Comparison of ENCODE assay signal across 8 mouse cellular contexts in genomic region chr16:55476544-55477208, GRCm38 (mm10).
DNase-seq lines count a peak whose midpoint lies in the region; ATAC-seq lines count a peak whose summit lies in the region.

No protein-coding gene starts in this region.

- WGBS in liver, embryonic 11.5 days = 32% methylated on average over 17 of the region's 17 CpGs
- WGBS in embryonic facial prominence, embryonic 14.5 days = 22% methylated on average over 17 of the region's 17 CpGs
- WGBS in hindbrain, embryonic 16.5 days = 25% methylated on average over 17 of the region's 17 CpGs

- H3K36me3 ChIP-seq in liver, embryonic 11.5 days (ENCODE audit: control insufficient read depth, insufficient read depth, low read length) = no peaks in the 10 kb centered on the region
- no peaks in the 10 kb centered on the region for H3K36me3 ChIP-seq in embryonic facial prominence, embryonic 14.5 days (ENCODE audit: control insufficient read depth, insufficient read depth, low read length)
- H3K36me3 ChIP-seq in hindbrain, embryonic 16.5 days (ENCODE audit: control insufficient read depth, insufficient read depth, low read length) = no peaks in the 10 kb centered on the region

- H3K4me3 ChIP-seq in liver, embryonic 11.5 days (ENCODE audit: low read depth, low read length) = no peak overlapping the region
- H3K4me3 ChIP-seq in embryonic facial prominence, embryonic 14.5 days (ENCODE audit: low read depth, low read length) = no peak overlapping the region
- H3K4me3 ChIP-seq in hindbrain, embryonic 16.5 days (ENCODE audit: low read length) = no peak overlapping the region

- no peaks in the 10 kb centered on the region for H3K9me3 ChIP-seq in liver, embryonic 11.5 days (ENCODE audit: control insufficient read depth, low read length)
- no peaks in the 10 kb centered on the region for H3K9me3 ChIP-seq in embryonic facial prominence, embryonic 14.5 days (ENCODE audit: control insufficient read depth, low read length)
- no peaks in the 10 kb centered on the region for H3K9me3 ChIP-seq in hindbrain, embryonic 16.5 days (ENCODE audit: control insufficient read depth, low read length)

- no peak for DNase-seq in liver, embryonic 11.5 days (ENCODE audit: low spot score)
- DNase-seq in liver = no peak
- peak; percentile 34 for DNase-seq in T-cell, adult 2 months (ENCODE audit: low spot score)
- DNase-seq in embryonic facial prominence, embryonic 14.5 days (ENCODE audit: low spot score) = peak; percentile 84
- peak; percentile 66 to 86 for DNase-seq in left cerebral cortex, postnatal 25 days (ENCODE audit: low spot score in 2 of 2)
- DNase-seq in ovary, adult 18-20 months (ENCODE audit: low spot score) = no peak

- H3K9ac ChIP-seq in liver, embryonic 11.5 days (ENCODE audit: low read depth, low read length) = no peak overlapping the region
- no peak overlapping the region for H3K9ac ChIP-seq in embryonic facial prominence, embryonic 14.5 days (ENCODE audit: low read depth, low read length)
- H3K9ac ChIP-seq in hindbrain, embryonic 16.5 days (ENCODE audit: low read depth, low read length) = no peak overlapping the region

- no peak overlapping the region for H3K4me2 ChIP-seq in liver, embryonic 11.5 days
- peak overlapping the region; percentile 39 for H3K4me2 ChIP-seq in embryonic facial prominence, embryonic 14.5 days (ENCODE audit: low read depth, low read length)
- H3K4me2 ChIP-seq in hindbrain, embryonic 16.5 days (ENCODE audit: low read length) = peak overlapping the region; percentile 3

- no peaks in the 10 kb centered on the region for H3K4me1 ChIP-seq in liver, embryonic 11.5 days (replicated peaks; ENCODE audit: control insufficient read depth, insufficient read depth, low read length)
- H3K4me1 ChIP-seq in embryonic facial prominence, embryonic 14.5 days (ENCODE audit: control insufficient read depth, insufficient read depth, low read length) = no peaks in the 10 kb centered on the region
- no peaks in the 10 kb centered on the region for H3K4me1 ChIP-seq in hindbrain, embryonic 16.5 days (ENCODE audit: control insufficient read depth, insufficient read depth, low read depth, low read length)

- peak; percentile 39; the same call in 1 of the 2 replicates for ATAC-seq in liver, embryonic 11.5 days (replicated peaks; ENCODE audit: low FRiP score)
- ATAC-seq in embryonic facial prominence, embryonic 14.5 days (ENCODE audit: low read depth) = no peak
- ATAC-seq in hindbrain, embryonic 16.5 days = peak; percentile 80
- ATAC-seq in monocyte, adult 5-6 weeks (replicated peaks; ENCODE audit: insufficient number of reproducible peaks, low FRiP score, low TSS enrichment, poor library complexity, severe bottlenecking) = peak; percentile 62; the same call in 1 of the 2 replicates

- H3K27me3 ChIP-seq in liver, embryonic 11.5 days (replicated peaks; ENCODE audit: control insufficient read depth, insufficient read depth, low read length) = no peaks in the 10 kb centered on the region
- H3K27me3 ChIP-seq in embryonic facial prominence, embryonic 14.5 days (replicated peaks; ENCODE audit: control insufficient read depth, insufficient read depth, low read length) = no peaks in the 10 kb centered on the region
- H3K27me3 ChIP-seq in hindbrain, embryonic 16.5 days (replicated peaks; ENCODE audit: control insufficient read depth, insufficient read depth, low read length) = no peaks in the 10 kb centered on the region

- no peak overlapping the region for H3K27ac ChIP-seq in liver, embryonic 11.5 days (ENCODE audit: low read depth, low read length)
- no peak overlapping the region for H3K27ac ChIP-seq in embryonic facial prominence, embryonic 14.5 days (replicated peaks; ENCODE audit: low read depth, low read length)
- no peak overlapping the region for H3K27ac ChIP-seq in hindbrain, embryonic 16.5 days (ENCODE audit: low read depth, low read length)

- intact Hi-C loops in left cerebral cortex, postnatal 25 days (cut with DNase I) = no loop called here

Comparison
In these comparisons a context has a peak if more than half of its experiments do, and no peak if none do; other contexts are left out.
1. DNase-seq: peak in T-cell, adult 2 months (single experiment), embryonic facial prominence, embryonic 14.5 days (single experiment) and left cerebral cortex, postnatal 25 days (2 of 2); none in liver, embryonic 11.5 days (single experiment), liver (single experiment) and ovary, adult 18-20 months (single experiment).